Mouse (Mus musculus): ENCODE results near the gene Adamts12. TPM values are rescaled to one million over a fixed set of nuclear protein-coding genes. Genes with fewer than 3 reads are reported as not detected.

The Adamts12 gene
- total RNA-seq, 2 experiments from 2014 or later: 0.30 to 0.43 TPM

Other genes with a start within 250 kb of the Adamts12 start
- gene C1qtnf3, start 112.5 kb upstream of the Adamts12 start, total RNA-seq (2021): not detected
- 10 to 100 TPM; 13.2 TPM for gene Amacr, start 83.0 kb upstream of the Adamts12 start, total RNA-seq (2021)
- not detected for gene Slc45a2, start 64.1 kb upstream of the Adamts12 start, total RNA-seq (2021)
- gene Rxfp3, start 26.8 kb upstream of the Adamts12 start, total RNA-seq (2021): 1 to 10 TPM; 5.5 to 5.9 TPM

Measured in layer of hippocampus, adult 18-20 months (tissue).